Mouse (Mus musculus) olfactory bulb, adult 2 months (tissue): ENCODE data around the gene Mtmr14. TPM values are rescaled to one million over a fixed set of nuclear protein-coding genes. Genes with fewer than 3 reads are reported as not detected.

Experiments used
- H3K27ac ChIP-seq: fragments of 200-500 bp; 2 replicates; pipeline ENCODE4 v1.5.1; 2012; ENCODE audit warnings: low read depth, low read length; ENCODE audit not compliant: insufficient read depth
- H3K4me1 ChIP-seq: fragments of 200-500 bp; 2 replicates; pipeline ENCODE4 v1.6.1; 2012; ENCODE audit warnings: low read length; ENCODE audit not compliant: control insufficient read depth, insufficient read depth
- H3K4me3 ChIP-seq: fragments of 200-500 bp; 2 replicates; pipeline ENCODE4 v1.5.1; 2012; ENCODE audit warnings: mild to moderate bottlenecking, low read depth, low read length, moderate library complexity; ENCODE audit not compliant: insufficient read depth
- CTCF ChIP-seq: fragments of 200-500 bp; IDR thresholded peaks from 2 replicates; pipeline ENCODE4 v1.5.1; 2012; ENCODE audit warnings: low read depth, mild to moderate bottlenecking, low read length, moderate library complexity; ENCODE audit not compliant: insufficient read depth
- POLR2A ChIP-seq: fragments of 200-500 bp; IDR thresholded peaks from 2 replicates; pipeline ENCODE4 v1.6.1; 2012; ENCODE audit warnings: mild to moderate bottlenecking, low read depth, low read length, moderate library complexity; ENCODE audit not compliant: insufficient read depth
- WGBS: fragments of 180-500 bp; shearing (Covaris S2); methylation state at CpG from one replicate; pipeline ENCODE4 v1.1.7; 2018; 5-methylcytosine and 5-hydroxymethylcytosine counted together
- polyA plus RNA-seq: library from polyadenylated mRNA; stranded (reverse); fragments of >200 nt; gene quantifications from 2 replicates; pipeline ENCODE4 v1.2.4, GENCODE M21; 2012; ENCODE audit warnings: low replicate concordance; ENCODE audit not compliant: missing spikeins, insufficient read depth, insufficient read length

Gene Mtmr14
- polyA plus RNA-seq, 1 experiment: not detected

GRCm38 (mm10) chr6:113306322-113306985 lies 68.8 kb downstream of the Mtmr14 start:
- under 1% methylated on average over 50 of the region's 50 CpGs for WGBS
- peak overlapping the region; percentile 97 for H3K27ac ChIP-seq
- H3K4me3 ChIP-seq: peak overlapping the region; percentile 64
- TF ChIP-seq CTCF (no peak), POLR2A (no peak)
- peaks cover 10% of the 10 kb centered on the region for H3K4me1 ChIP-seq

GRCm38 (mm10) chr6:113306986-113307349 lies 69.3 kb downstream of the Mtmr14 start, which contains the start of gene Brpf1:
TSS of gene Brpf1 (plus strand) at chr6:113307137.
- under 1% methylated on average over 32 of the region's 32 CpGs for WGBS
- TF ChIP-seq POLR2A: peak; percentile 61
- TF ChIP-seq CTCF: no peak
- H3K4me3 ChIP-seq: peak within 1 kb of the TSS; percentile 64
- H3K27ac ChIP-seq: peak within 1 kb of the TSS; percentile 97
- peaks cover 10% of the 10 kb centered on the region for H3K4me1 ChIP-seq

- H3K4me1 ChIP-seq: peaks cover 10% of the 10 kb centered on the region
- TF ChIP-seq CTCF: no peak
- no peak; the same call in 1 of the 2 replicates for TF ChIP-seq POLR2A
- peak overlapping the region; percentile 64 for H3K4me3 ChIP-seq
- no peak overlapping the region for H3K27ac ChIP-seq
- WGBS: under 1% methylated on average over 34 of the region's 34 CpGs
Measured at GRCm38 (mm10) chr6:113307481-113308121, 70.0 kb downstream of the Mtmr14 start.

- peak overlapping the region; percentile 64 for H3K4me3 ChIP-seq
- 15% methylated on average over 5 of the region's 5 CpGs for WGBS
- no peak for TF ChIP-seq CTCF
- TF ChIP-seq POLR2A: no peak
- no peak overlapping the region for H3K27ac ChIP-seq
- H3K4me1 ChIP-seq: peaks cover 10% of the 10 kb centered on the region
Measured at GRCm38 (mm10) chr6:113308141-113308540, 70.5 kb downstream of the Mtmr14 start.

GRCm38 (mm10) chr6:113315972-113316371 lies 78.3 kb downstream of the Mtmr14 start:
- H3K27ac ChIP-seq: peak overlapping the region; percentile 53; the same call in 1 of the 2 replicates
- WGBS: 56% methylated on average over 3 of the region's 3 CpGs
- H3K4me3 ChIP-seq: no peak overlapping the region

GRCm38 (mm10) chr6:113326533-113327315 lies 89.1 kb downstream of the Mtmr14 start, which contains the start of gene Ogg1:
TSS of gene Ogg1 (plus strand) at chr6:113326972.
- Histone ChIP-seq H3K4me1 (0 out of 2 replicates have a peak, but pooled peaks cover 5% of the 10 kb centered on the region), H3K27ac (peak within 1 kb of the TSS; percentile 17; the same call in 1 of the 2 replicates), H3K4me3 (peak within 1 kb of the TSS; percentile 53)
- TF ChIP-seq CTCF (no peak), POLR2A (peak; percentile 71)
- WGBS: under 1% methylated on average over 52 of the region's 52 CpGs

More at GRCm38 (mm10) chr6:113315972-113316371, 78.3 kb downstream of the Mtmr14 start:
- TF ChIP-seq POLR2A (no peak), CTCF (no peak)
- peaks cover 11% of the 10 kb centered on the region; the same call in 1 of the 2 replicates for H3K4me1 ChIP-seq

GRCm38 (mm10) chr6:113329396-113329795 lies 91.8 kb downstream of the Mtmr14 start:
- whole genome bisulfite sequencing: 95% methylated on average over 1 of the region's 1 CpGs
- peaks cover 15% of the 10 kb centered on the region for H3K4me1 ChIP-seq
- no peak overlapping the region for H3K4me3 ChIP-seq
- TF ChIP-seq CTCF: no peak
- TF ChIP-seq POLR2A: no peak
- no peak overlapping the region for H3K27ac ChIP-seq

- no peak overlapping the region for H3K27ac ChIP-seq
- peaks cover 16% of the 10 kb centered on the region for H3K4me1 ChIP-seq
- no peak overlapping the region for H3K4me3 ChIP-seq
- 52% methylated on average over 2 of the region's 2 CpGs for WGBS
- TF ChIP-seq CTCF (no peak), POLR2A (no peak)
Measured at GRCm38 (mm10) chr6:113330547-113330946, 92.9 kb downstream of the Mtmr14 start.

Other genes with a start within 250 kb of the Mtmr14 start
- gene Thumpd3, start 191.6 kb upstream of the Mtmr14 start, polyA plus RNA-seq: not detected in 2 replicates
- gene Setd5, start 160.5 kb upstream of the Mtmr14 start, polyA plus RNA-seq: 290 and 314 TPM in 2 replicates
- not detected in 2 replicates for gene Lhfpl4, start 42.5 kb upstream of the Mtmr14 start, polyA plus RNA-seq
- gene Cpne9, start 44.5 kb downstream of the Mtmr14 start, polyA plus RNA-seq: not detected in 2 replicates
- gene Brpf1, start 69.3 kb downstream of the Mtmr14 start, polyA plus RNA-seq: not detected in 2 replicates
- not detected in 2 replicates for gene Ogg1, start 89.1 kb downstream of the Mtmr14 start, polyA plus RNA-seq
- not detected in 2 replicates for gene Camk1, start 106.1 kb downstream of the Mtmr14 start, polyA plus RNA-seq
- gene Tada3, start 140.0 kb downstream of the Mtmr14 start, polyA plus RNA-seq: not detected in 2 replicates
- not detected in 2 replicates for gene Arpc4, start 140.3 kb downstream of the Mtmr14 start, polyA plus RNA-seq
- not detected in 2 replicates for gene Ttll3, start 151.4 kb downstream of the Mtmr14 start, polyA plus RNA-seq
- gene Rpusd3, start 181.5 kb downstream of the Mtmr14 start, polyA plus RNA-seq: not detected in 2 replicates
- not detected in 2 replicates for gene Cidec, start 197.9 kb downstream of the Mtmr14 start, polyA plus RNA-seq
- gene Jagn1, start 204.7 kb downstream of the Mtmr14 start, polyA plus RNA-seq: not detected in 2 replicates
- gene Il17re, start 220.6 kb downstream of the Mtmr14 start, polyA plus RNA-seq: not detected in 2 replicates
- not detected in 2 replicates for gene Il17rc, start 233.6 kb downstream of the Mtmr14 start, polyA plus RNA-seq
- gene Creld1, start 245.5 kb downstream of the Mtmr14 start, polyA plus RNA-seq: not detected in 2 replicates